Mouse (Mus musculus) lung, postnatal 0 days (tissue): Measurements from ENCODE around the gene Ptpra.

ENCODE experiments used
- CTCF ChIP-seq: IDR thresholded peaks from 2 replicates; pipeline ENCODE4 v1.5.1; 2016; ENCODE audit warnings: antibody characterized with exemption, mild to moderate bottlenecking
- EP300 ChIP-seq: IDR thresholded peaks from 2 replicates; pipeline ENCODE4 v1.6.1; 2016; ENCODE audit warnings: antibody characterized with exemption, mild to moderate bottlenecking, control low read depth

DNA sequence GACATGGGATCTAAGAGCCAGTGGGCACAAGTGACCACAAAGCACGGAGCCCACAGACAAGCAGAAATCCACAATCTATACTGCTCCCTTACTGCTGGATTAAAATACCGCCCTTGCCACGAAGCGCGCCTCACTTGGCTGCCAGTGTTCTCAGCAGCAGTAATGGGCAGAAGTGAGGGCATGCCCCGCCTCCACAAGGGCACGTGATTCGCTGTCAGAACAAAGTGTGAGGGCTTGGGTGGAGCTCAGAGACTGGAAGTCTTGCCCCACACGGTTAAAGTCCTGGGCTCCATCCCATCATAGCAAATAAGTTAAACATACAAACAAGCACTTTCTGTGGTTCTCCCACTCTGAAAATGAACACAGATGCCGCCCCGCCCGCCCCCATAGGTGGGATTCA is 127.6 kb downstream of the Ptpra start:
- TF ChIP-seq CTCF: no peak
- no peak for TF ChIP-seq EP300
